Mouse (Mus musculus): ENCODE data around the gene 9130213A22Rik. TPM values are rescaled to one million over a fixed set of nuclear protein-coding genes. Genes with fewer than 3 reads are reported as not detected.

Gene 9130213A22Rik
- total RNA-seq, 2 experiments from 2014 or later, result 0.88 to 0.95 TPM

DNA sequence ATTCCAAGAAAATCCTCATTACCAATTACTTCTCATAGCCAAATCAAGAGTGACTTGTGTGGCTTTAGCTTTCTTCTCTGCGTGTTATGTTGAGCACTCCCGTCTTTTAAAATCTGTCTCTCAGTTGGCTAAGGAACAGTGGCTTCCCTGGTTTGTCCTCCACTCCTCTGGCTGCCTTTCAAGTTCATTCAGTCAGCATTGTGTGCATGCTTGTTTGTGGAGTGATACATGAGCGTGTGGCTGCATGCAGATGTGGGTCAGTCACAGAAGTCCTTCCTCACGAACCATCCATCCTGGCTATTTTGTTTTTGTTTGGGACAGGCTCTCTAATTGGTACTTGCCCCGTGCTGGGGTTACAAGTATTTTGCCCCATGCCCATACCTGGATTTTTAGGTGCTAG is 45.8 kb downstream of the 9130213A22Rik start:
- DNase-seq (ENCODE audit: low spot score in 2 of 2), result peak in 1 of 2 experiments; percentile 57

DNA sequence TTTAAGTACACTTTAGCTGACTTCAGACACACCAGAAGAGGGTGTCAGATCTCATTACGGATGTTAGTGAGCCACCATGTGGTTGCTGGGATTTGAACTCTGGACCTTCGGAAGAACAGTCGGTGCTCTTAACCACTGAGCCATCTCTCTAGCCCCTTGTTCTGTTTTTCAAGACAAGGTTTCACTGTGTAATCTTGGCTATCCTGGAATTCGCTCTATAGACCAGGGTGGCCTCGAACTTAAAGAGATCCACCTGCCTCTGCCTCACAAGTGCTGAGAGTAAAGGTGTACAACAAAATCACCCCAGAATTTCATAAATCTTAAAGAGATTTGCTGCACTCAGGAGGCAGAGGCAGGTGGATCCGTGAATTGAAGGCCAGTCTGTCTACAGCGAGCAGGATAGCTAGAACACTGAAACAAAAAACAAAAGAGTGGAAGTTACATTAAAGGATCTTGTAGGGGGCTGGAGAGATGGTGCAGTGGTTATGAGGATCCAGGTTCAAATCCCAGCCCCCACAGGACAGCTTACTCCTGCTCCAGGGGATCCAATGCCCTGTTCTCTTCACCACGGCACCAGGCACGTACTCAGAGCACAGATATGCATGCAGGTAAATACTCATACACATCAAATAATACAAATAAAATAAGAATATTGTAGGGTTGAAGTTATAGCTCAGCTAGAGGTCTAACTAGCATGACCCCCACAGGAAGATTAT is 46.5 kb downstream of the 9130213A22Rik start:
- DNase-seq (ENCODE audit: low spot score in 2 of 2), result no peak

DNA sequence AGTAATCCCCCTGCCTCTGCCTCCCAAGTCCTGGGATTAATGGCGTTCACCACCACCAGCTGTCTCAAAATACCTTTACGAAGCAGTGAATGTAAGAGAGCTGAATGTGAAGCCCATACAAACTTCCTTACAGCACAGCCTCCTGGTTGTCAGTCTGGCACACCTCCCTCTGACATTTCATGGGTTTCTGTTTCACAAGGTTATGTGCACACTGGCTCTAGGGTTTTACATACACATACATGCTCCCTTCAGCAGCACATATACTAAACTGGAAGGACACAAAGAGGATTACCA is 47.7 kb downstream of the 9130213A22Rik start:
- DNase-seq (ENCODE audit: low spot score in 2 of 2), result no peak

DNA sequence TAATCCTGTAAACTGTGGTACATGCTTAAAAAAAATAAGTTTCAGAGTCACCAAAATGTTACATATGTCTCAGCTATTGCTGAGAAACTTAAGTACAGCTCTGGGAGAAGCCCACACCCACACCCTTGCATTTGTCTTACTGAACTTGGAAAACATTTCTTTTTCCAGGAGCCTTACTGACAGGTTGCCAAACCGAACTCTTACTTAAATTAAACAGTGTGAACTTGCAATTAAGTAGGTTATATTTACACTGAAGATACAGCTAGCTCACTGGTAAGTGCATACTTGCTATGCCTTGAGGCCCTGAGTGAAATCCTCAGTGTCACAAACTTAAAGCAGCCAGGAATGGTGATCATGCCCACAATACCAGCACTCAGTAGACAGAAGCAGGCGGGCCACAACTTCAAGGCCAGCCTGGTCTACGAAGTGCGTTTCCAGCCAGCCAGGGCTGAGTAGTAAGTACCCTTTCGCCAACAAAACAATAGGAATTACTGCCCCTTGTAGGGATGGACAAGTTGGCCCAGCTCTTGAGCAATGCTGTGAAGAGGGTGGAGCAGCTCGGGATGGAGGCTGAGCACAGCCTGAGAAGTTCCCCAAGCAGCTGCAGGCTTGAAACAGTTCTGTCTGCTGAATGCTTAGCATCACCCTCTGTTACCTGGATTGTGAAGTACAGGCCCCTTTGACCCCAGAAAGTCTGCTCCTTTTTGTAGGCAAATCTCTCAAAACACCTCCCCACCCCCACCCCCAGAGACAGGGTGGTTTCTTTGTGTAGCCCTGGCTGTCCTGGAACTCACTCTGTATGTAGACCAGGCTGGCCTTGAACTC is 48.2 kb downstream of the 9130213A22Rik start:
- no peak for DNase-seq (ENCODE audit: low spot score in 2 of 2)

DNA sequence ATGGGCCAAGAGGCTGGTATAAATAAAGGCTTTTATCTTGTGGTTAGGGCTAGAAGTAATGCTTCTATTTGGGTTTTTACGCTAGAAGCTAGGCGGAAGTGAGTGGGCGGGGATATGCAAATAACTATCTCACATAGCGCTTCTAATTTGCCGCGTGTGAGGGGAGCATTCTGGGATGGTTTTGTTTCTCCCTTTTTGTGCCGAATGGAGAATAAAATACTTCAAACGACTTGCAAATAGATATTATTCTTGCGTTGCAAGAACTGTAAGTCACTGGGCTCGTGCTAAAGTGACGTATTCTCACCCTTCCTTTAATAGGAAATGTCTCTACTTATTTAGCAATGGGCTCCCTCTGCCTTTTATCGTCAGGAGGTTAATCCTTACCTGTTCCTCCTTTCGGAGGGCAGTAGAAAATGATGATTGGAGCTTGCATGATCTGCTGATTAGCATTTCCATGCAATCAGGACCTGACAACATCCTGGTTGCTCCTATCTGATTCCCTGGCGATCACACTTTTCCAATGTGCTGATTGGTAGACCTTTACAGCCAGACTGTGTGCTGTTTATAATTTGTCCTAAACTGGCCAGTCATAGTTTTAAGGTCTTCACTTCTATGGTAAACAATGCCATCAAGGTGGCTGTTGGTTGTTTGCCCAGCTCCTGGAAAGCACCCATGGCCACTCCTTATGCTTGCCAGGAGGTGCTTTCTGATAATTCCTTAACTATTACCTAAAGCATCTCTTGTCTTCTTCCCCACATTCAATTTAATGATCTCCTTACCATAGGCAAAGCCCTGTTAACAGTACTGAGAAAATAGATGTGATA is 49.1 kb downstream of the 9130213A22Rik start:
- peak; percentile 83 to 95 for DNase-seq (ENCODE audit: low spot score in 2 of 2)

DNA sequence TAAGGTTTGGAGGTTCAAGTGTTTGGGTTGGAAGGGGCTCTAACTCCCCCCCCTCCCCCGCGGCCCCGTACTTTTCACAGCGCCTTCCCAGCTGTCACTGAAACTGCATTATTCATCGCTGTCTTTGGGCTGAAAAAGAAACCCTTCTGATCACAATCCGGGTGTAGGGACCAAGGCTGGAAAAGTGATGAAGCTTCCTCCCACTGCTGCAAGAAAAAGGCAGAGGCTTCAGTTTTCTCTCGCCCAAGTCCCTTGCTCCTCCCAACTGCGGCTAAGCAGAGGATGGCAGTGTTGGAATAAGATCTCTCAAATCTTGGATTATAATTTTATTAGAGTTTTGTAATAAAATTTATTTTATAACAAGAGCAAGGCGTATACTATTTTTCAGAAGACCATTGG is 49.7 kb downstream of the 9130213A22Rik start:
- DNase-seq (ENCODE audit: low spot score in 2 of 2), result no peak

DNA sequence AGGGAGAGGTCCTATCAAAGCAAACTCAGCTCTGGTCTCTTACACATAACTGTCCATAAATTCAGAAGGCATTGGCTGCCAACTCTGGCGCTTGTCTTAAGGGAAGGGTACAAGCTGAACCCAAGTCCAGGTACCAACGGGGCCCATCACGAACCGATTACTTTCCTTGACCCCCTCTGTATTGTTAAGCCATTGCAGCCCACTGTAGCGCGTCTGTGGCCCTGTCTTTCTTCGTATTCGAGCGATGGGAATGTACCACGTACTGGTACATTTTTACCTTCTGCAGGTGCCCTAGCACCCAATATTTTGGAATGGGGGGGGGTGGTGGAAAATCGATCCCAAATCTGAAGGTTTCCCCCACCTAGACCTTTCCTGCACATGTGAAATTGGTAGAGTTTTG is 50.2 kb downstream of the 9130213A22Rik start:
- no peak for DNase-seq (ENCODE audit: low spot score in 2 of 2)

DNA sequence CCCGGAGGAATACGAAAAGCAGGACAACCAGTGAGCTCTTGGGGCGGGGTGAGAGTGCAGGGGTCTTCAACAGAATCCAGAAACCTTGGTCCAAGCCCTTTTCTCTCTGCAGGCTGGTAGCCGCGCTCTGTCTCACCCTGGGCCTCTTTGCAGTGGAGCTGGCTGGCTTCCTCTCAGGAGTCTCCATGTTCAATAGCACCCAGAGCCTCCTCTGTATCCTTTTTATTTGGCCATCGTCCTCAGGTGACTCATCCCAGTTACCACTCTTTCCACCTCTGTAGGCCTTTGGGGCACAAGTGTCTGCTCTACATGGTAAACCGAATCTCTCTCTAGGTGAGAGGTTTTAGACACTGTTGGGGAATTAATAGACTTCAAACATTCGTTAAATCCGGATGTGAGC is 51.1 kb downstream of the 9130213A22Rik start:
- DNase-seq (ENCODE audit: low spot score in 2 of 2), result no peak

DNA sequence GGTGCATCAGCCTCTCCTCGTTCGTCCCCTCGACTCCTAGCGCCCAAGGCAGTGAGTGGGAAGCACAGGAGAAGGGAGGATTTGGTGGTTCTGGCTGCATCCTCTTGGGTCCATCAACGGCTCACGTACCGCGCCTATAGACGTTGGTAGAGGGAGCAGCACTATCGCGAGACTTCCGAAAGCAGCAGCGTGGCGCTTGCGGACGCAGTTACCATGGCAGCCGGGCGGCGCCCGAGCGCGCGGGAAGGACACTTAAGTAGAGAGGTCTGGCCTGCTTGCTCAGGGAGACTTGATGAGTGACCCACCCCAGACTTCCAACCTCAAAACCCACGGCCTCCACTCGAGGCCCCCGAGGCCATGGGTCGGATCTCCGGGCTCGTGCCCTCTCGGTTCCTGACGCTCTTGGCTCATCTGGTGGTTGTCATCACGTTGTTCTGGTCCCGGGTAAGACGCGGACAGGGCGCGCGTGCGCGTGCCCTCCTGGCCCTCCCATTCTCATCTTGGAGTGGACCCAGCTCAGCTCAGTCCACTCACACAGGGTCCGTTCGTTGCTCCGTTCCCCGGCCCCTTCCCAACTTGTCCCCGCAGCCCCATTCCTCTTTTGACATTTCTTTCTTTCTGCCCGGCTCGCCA is 51.7 kb downstream of the 9130213A22Rik start, which contains the start of gene Tmem107:
Tmem107 (plus strand) TSS at position 217 of the 633 bp plus-strand sequence.
- peak; percentile 92 to 95 for DNase-seq (ENCODE audit: low spot score in 2 of 2)

DNA sequence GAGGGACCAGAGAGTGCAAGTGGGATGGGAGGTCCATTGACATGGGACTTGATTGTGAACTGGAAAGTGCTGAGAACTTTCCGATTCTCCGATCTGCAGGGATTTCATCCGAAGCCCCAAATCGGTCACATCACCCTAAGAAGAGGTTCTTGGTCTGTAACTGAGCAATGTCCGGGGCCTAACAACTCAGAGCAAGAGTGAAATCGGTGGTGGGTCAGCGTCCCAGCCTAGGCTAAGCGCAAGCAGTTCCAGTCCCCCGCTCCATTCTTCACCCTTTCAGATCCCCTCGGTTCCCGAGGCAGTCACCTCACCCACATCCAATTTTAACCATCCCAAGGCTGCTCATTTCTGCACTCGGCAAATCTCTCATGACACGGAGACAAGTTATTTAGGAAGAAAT is 52.3 kb downstream of the 9130213A22Rik start:
- no peak for DNase-seq (ENCODE audit: low spot score in 2 of 2)

Other genes starting within 250 kb of the 9130213A22Rik start
- gene Rnf222, start 234.0 kb downstream of the 9130213A22Rik start, total RNA-seq (2021), result not detected
- gene Rpl26, start 221.0 kb downstream of the 9130213A22Rik start, total RNA-seq (2021), result 100 to 1,000 TPM; 611 to 652 TPM
- under 1 TPM; 0.33 to 0.41 TPM for gene Odf4, start 195.5 kb downstream of the 9130213A22Rik start, total RNA-seq (2021)
- 1 to 10 TPM; 7.6 to 9.7 TPM for gene Arhgef15, start 165.1 kb downstream of the 9130213A22Rik start, total RNA-seq (2021)
- gene Slc25a35, start 154.5 kb downstream of the 9130213A22Rik start, total RNA-seq (2021), result 1 to 10 TPM; 4.6 to 4.8 TPM
- 10 to 100 TPM; 13.4 to 15.8 TPM for gene Rangrf, start 147.4 kb downstream of the 9130213A22Rik start, total RNA-seq (2021)
- gene Pfas, start 114.1 kb downstream of the 9130213A22Rik start, total RNA-seq (2021), result 10 to 100 TPM; 24.1 to 25.3 TPM
- 10 to 100 TPM; 33.6 to 38.8 TPM for gene Ctc1, start 106.7 kb downstream of the 9130213A22Rik start, total RNA-seq (2021)
- 1 to 10 TPM; 2.1 to 2.3 TPM for gene Aurkb, start 76.9 kb downstream of the 9130213A22Rik start, total RNA-seq (2021)
- gene Borcs6, start 62.9 kb downstream of the 9130213A22Rik start, total RNA-seq (2021), result 10 to 100 TPM; 25.2 to 26.4 TPM
- gene Tmem107, start 51.8 kb downstream of the 9130213A22Rik start, total RNA-seq (2021), result 10 to 100 TPM; 13.5 to 13.7 TPM
- gene Vamp2, start 34.1 kb downstream of the 9130213A22Rik start, total RNA-seq (2021), result 1,000 to 10,000 TPM; 1,073 to 1,118 TPM
- gene Per1, start 27.4 kb downstream of the 9130213A22Rik start, total RNA-seq (2021), result 10 to 100 TPM; 84.4 to 86.8 TPM
- gene Hes7, start 2.2 kb downstream of the 9130213A22Rik start, total RNA-seq (2021), result under 1 TPM; 0.46 to 0.62 TPM
- gene Aloxe3, start 3.3 kb upstream of the 9130213A22Rik start, total RNA-seq (2021), result 1 to 10 TPM; 2.9 to 5.7 TPM
- gene Alox12b, start 34.4 kb upstream of the 9130213A22Rik start, total RNA-seq (2021), result under 1 TPM; 0.65 to 0.95 TPM
- 1 to 10 TPM; 5.5 to 8.4 TPM for gene Alox8, start 75.3 kb upstream of the 9130213A22Rik start, total RNA-seq (2021)
- 1 to 10 TPM; 1.0 to 1.1 TPM for gene Gucy2e, start 114.4 kb upstream of the 9130213A22Rik start, total RNA-seq (2021)
- gene Cntrob, start 201.2 kb upstream of the 9130213A22Rik start, total RNA-seq (2021), result 10 to 100 TPM; 15.3 to 16.9 TPM
- 10 to 100 TPM; 65.5 to 79.1 TPM for gene Trappc1, start 201.4 kb upstream of the 9130213A22Rik start, total RNA-seq (2021)
- gene Kcnab3, start 203.7 kb upstream of the 9130213A22Rik start, total RNA-seq (2021), result 10 to 100 TPM; 15.2 to 18.6 TPM
- 10 to 100 TPM; 71.7 to 76.9 TPM for gene Rnf227, start 217.9 kb upstream of the 9130213A22Rik start, total RNA-seq (2021)
- 100 to 1,000 TPM; 519 to 534 TPM for gene Chd3, start 246.8 kb upstream of the 9130213A22Rik start, total RNA-seq (2021)

All from layer of hippocampus, postnatal 14 days (tissue).